Mouse (Mus musculus) MEL (cell line): ENCODE data around the gene Trio. TPM values are rescaled to one million over a fixed set of nuclear protein-coding genes. Genes with fewer than 3 reads are reported as not detected.

Experiments
- DNase-seq: peaks from one replicate; pipeline ENCODE4 v3.0.0; 2011; ENCODE audit warnings: low read depth, low spot score
- H3K27ac ChIP-seq: 2 replicates; pipeline ENCODE4 v1.5.1; 2012; ENCODE audit warnings: low read depth, mild to moderate bottlenecking, control low read depth, low read length, moderate library complexity; ENCODE audit not compliant: control insufficient read depth
- H3K27me3 ChIP-seq, 2 experiments: fragments of 150-350 bp in 1 of 2; sonication (generic) in 1 of 2; 2 replicates each; pipeline ENCODE4 v1.6.1; 2012; ENCODE audit warnings: low read length in 2 of 2, mild to moderate bottlenecking in 2 of 2, improper control_type of control experiment in 1 of 2, moderate library complexity in 1 of 2; ENCODE audit not compliant: insufficient read depth in 2 of 2, control insufficient read depth in 1 of 2
- H3K36me3 ChIP-seq, 2 experiments: 2 replicates each; pipeline ENCODE4 v1.6.1; 2012 to 2014; ENCODE audit warnings: low read length in 2 of 2, improper control_type of control experiment in 1 of 2, inconsistent platforms in 1 of 2, mild to moderate bottlenecking in 1 of 2; ENCODE audit not compliant: insufficient read depth in 2 of 2, control insufficient read depth in 1 of 2
- H3K4me1 ChIP-seq, 2 experiments: fragments of 150-350 bp in 1 of 2; sonication (generic) in 1 of 2; 2 replicates each; pipeline ENCODE4 v1.6.1; 2012; ENCODE audit warnings: low read length in 2 of 2, improper control_type of control experiment in 1 of 2, mild to moderate bottlenecking in 1 of 2; ENCODE audit not compliant: insufficient read depth in 2 of 2, control insufficient read depth in 1 of 2
- H3K4me3 ChIP-seq, 2 experiments: fragments of 150-350 bp in 1 of 2; sonication (generic) in 1 of 2; 2 replicates each; pipeline ENCODE4 v1.5.1; 2012; ENCODE audit warnings: low read depth in 2 of 2, low read length in 2 of 2, mild to moderate bottlenecking in 2 of 2, moderate library complexity in 2 of 2, control low read depth in 1 of 2, improper control_type of control experiment in 1 of 2; ENCODE audit not compliant: control insufficient read depth in 1 of 2, insufficient read depth in 1 of 2
- H3K79me2 ChIP-seq: 2 replicates; pipeline ENCODE4 v1.6.1; 2012; ENCODE audit warnings: mild to moderate bottlenecking, low read length, moderate library complexity; ENCODE audit not compliant: control insufficient read depth, poor library complexity, insufficient read depth
- H3K9ac ChIP-seq: 2 replicates; pipeline ENCODE4 v1.6.1; 2012; ENCODE audit warnings: low read depth, mild to moderate bottlenecking, control low read depth, low read length, moderate library complexity; ENCODE audit not compliant: control insufficient read depth, poor library complexity, severe bottlenecking
- H3K9me3 ChIP-seq: fragments of 150-350 bp; sonication (generic); replicated peaks from 2 replicates; pipeline ENCODE4 v1.6.1; 2012; ENCODE audit warnings: mild to moderate bottlenecking, low read length, improper control_type of control experiment, moderate library complexity; ENCODE audit not compliant: insufficient read depth
- CHD2 ChIP-seq: IDR thresholded peaks from 2 replicates; pipeline ENCODE4 v1.6.1; 2011; ENCODE audit warnings: low read length, improper control_type of control experiment
- E2F4 ChIP-seq: IDR thresholded peaks from 2 replicates; pipeline ENCODE4 v1.6.1; 2011; ENCODE audit warnings: low read depth, low read length, improper control_type of control experiment, borderline replicate concordance
- EP300 ChIP-seq, 2 experiments: IDR thresholded peaks; 2 replicates each; pipeline ENCODE4 v1.6.1; 2011; ENCODE audit warnings: improper control_type of control experiment in 2 of 2, low read length in 2 of 2, low read depth in 1 of 2, mild to moderate bottlenecking in 1 of 2
- ETS1 ChIP-seq: IDR thresholded peaks from 2 replicates; pipeline ENCODE4 v1.6.1; 2012; ENCODE audit warnings: low read depth, mild to moderate bottlenecking, inconsistent platforms, low read length, improper control_type of control experiment, moderate library complexity
- GATA1 ChIP-seq: IDR thresholded peaks from 2 replicates; pipeline ENCODE4 v1.6.1; 2011; ENCODE audit warnings: low read depth, low read length, improper control_type of control experiment
- JUND ChIP-seq: IDR thresholded peaks from 2 replicates; pipeline ENCODE4 v1.6.1; 2011; ENCODE audit warnings: low read depth, mild to moderate bottlenecking, improper control_type of control experiment, low read length
- KAT2A ChIP-seq: conservative IDR thresholded peaks from 2 replicates; pipeline ENCODE4 v1.6.1; 2012; ENCODE audit warnings: low read depth, low read length, improper control_type of control experiment, inconsistent platforms
- MXI1 ChIP-seq: IDR thresholded peaks from 2 replicates; pipeline ENCODE4 v1.6.1; 2011; ENCODE audit warnings: mild to moderate bottlenecking, low read depth, low read length, improper control_type of control experiment
- MYB ChIP-seq: IDR thresholded peaks from 2 replicates; pipeline ENCODE4 v1.6.1; 2011; ENCODE audit warnings: mild to moderate bottlenecking, low read depth, low read length, improper control_type of control experiment
- MYC ChIP-seq: IDR thresholded peaks from 2 replicates; pipeline ENCODE4 v1.6.1; 2011; ENCODE audit warnings: low read depth, mild to moderate bottlenecking, low read length, improper control_type of control experiment, moderate library complexity
- NELFE ChIP-seq: IDR thresholded peaks from 2 replicates; pipeline ENCODE4 v1.6.1; 2011; ENCODE audit warnings: low read depth, low read length, improper control_type of control experiment
- POLR2A ChIP-seq, 2 experiments: IDR thresholded peaks; 2 replicates each; pipeline ENCODE4 v1.6.1; 2011 to 2012; ENCODE audit warnings: low read length in 2 of 2, mild to moderate bottlenecking in 2 of 2, control low read depth in 1 of 2, improper control_type of control experiment in 1 of 2, low read depth in 1 of 2, moderate library complexity in 1 of 2; ENCODE audit not compliant: control insufficient read depth in 1 of 2, insufficient read depth in 1 of 2, poor library complexity in 1 of 2
- POLR2AphosphoS2 ChIP-seq: IDR thresholded peaks from 2 replicates; pipeline ENCODE4 v1.6.1; 2011; ENCODE audit warnings: low read length, improper control_type of control experiment
- POLR2AphosphoS5 ChIP-seq: IDR thresholded peaks from 2 replicates; pipeline ENCODE4 v1.6.1; 2012; ENCODE audit warnings: low read depth, borderline replicate concordance, mild to moderate bottlenecking, inconsistent platforms, low read length, moderate library complexity, mixed read lengths
- RAD21 ChIP-seq: IDR thresholded peaks from 2 replicates; pipeline ENCODE4 v1.6.1; 2011; ENCODE audit warnings: mild to moderate bottlenecking, low read depth, low read length, improper control_type of control experiment
- SIN3A ChIP-seq: IDR thresholded peaks from 2 replicates; pipeline ENCODE4 v1.6.1; 2012; ENCODE audit warnings: low read length, improper control_type of control experiment, inconsistent platforms
- USF2 ChIP-seq, 2 experiments: IDR thresholded peaks; 2 replicates each; pipeline ENCODE4 v1.6.1; 2011 to 2012; ENCODE audit warnings: improper control_type of control experiment in 2 of 2, low read length in 2 of 2, borderline replicate concordance in 1 of 2, inconsistent platforms in 1 of 2, low read depth in 1 of 2, mild to moderate bottlenecking in 1 of 2; ENCODE audit not compliant: insufficient read depth in 1 of 2
- ZC3H11A ChIP-seq: IDR thresholded peaks from 2 replicates; pipeline ENCODE4 v1.6.1; 2012; ENCODE audit warnings: low read depth, mild to moderate bottlenecking, inconsistent platforms, low read length, improper control_type of control experiment
- polyA plus RNA-seq, 2 experiments: library from polyadenylated mRNA; stranded (reverse) in 1 of 2; unstranded in 1 of 2; fragments of >175 nt in 1 of 2; fragments of >200 nt in 1 of 2; gene quantifications; 2 replicates each; pipeline versions ENCODE4 v1.2.1 to v1.2.4; 2012; ENCODE audit warnings: low replicate concordance in 2 of 2, low read depth in 1 of 2; ENCODE audit not compliant: insufficient read length in 2 of 2, insufficient read depth in 1 of 2, missing spikeins in 1 of 2
- total RNA-seq: library from RNA; depleted of rRNA; stranded (reverse); fragments of 300-350 nt; gene quantifications from 2 replicates; pipeline ENCODE4 v1.2.3, GENCODE M21; 2012

Gene Trio
- total and polyA plus RNA-seq, 3 experiments, result 0.91 to 1.1 TPM; not detected in 1

- TF ChIP-seq EP300 (IDR thresholded peaks at IDR 0.05; ENCODE audit: low read depth in 1 of 2, low read length in 2 of 2) (no peak), E2F4 (no peak), CHD2 (no peak), SIN3A (no peak), GATA1 (no peak), RAD21 (no peak)
- Histone ChIP-seq H3K27me3 (no peaks in the 10 kb centered on the region), H3K79me2 (no peaks in the 10 kb centered on the region), H3K4me1 (no peaks in the 10 kb centered on the region), H3K36me3 (no peaks in the 10 kb centered on the region), H3K27ac (no peak overlapping the region), H3K4me3 (no peak overlapping the region), H3K9me3 (no peaks in the 10 kb centered on the region), H3K9ac (no peak overlapping the region)
- DNase-seq, result no peak
Observed at GRCm38 (mm10) chr15:27904346-27905005, 121.2 kb downstream of the Trio start.

GRCm38 (mm10) chr15:27901200-27901599, 124.4 kb downstream of the Trio start:
- DNase-seq, result no peak
- H3K27me3 ChIP-seq, result no peaks in the 10 kb centered on the region
- H3K36me3 ChIP-seq, result no peaks in the 10 kb centered on the region
- no peak overlapping the region for H3K27ac ChIP-seq
- H3K4me3 ChIP-seq, result no peak overlapping the region
- no peaks in the 10 kb centered on the region for H3K4me1 ChIP-seq
- no peak overlapping the region for H3K9ac ChIP-seq
- H3K9me3 ChIP-seq, result no peaks in the 10 kb centered on the region
- TF ChIP-seq CHD2, result no peak
- TF ChIP-seq ZC3H11A, result no peak
- no peak for TF ChIP-seq KAT2A
- TF ChIP-seq MYB, result no peak
- no peak for TF ChIP-seq ETS1
- TF ChIP-seq POLR2AphosphoS5, result no peak
- no peak for TF ChIP-seq POLR2AphosphoS2
- TF ChIP-seq MXI1, result no peak
- TF ChIP-seq SIN3A, result no peak
- TF ChIP-seq USF2 (IDR thresholded peaks at IDR 0.05; ENCODE audit: borderline replicate concordance in 1 of 2, insufficient read depth in 1 of 2, low read depth in 1 of 2, low read length in 2 of 2), result no peak
- TF ChIP-seq E2F4, result no peak
- no peak for TF ChIP-seq POLR2A (IDR thresholded peaks at IDR 0.05; ENCODE audit: control insufficient read depth in 1 of 2, insufficient read depth in 1 of 2, low read depth in 1 of 2, low read length in 2 of 2, poor library complexity in 1 of 2)
- no peak for TF ChIP-seq NELFE
- no peak for TF ChIP-seq JUND
- TF ChIP-seq MYC, result no peak
- TF ChIP-seq, all 39 proteins: peak for 0
- no peaks in the 10 kb centered on the region for H3K79me2 ChIP-seq
